Mouse (Mus musculus) thymus, postnatal 4 days (tissue): ENCODE measurements at regions not wholly inside any gene's neighbourhood (a gene's known extent, or its start where the extent isn't known, plus 50 kb on each side); places are given as distances from the start of the nearest gene placed in this dataset.

Experiments
- DNase-seq: peaks from one replicate; pipeline ENCODE4 v3.0.0; 2021

- no peak for DNase-seq
Observed at GRCm38 (mm10) chr2:148107607-148108115, 60.9 kb upstream of the Foxa2 start.

- peak; percentile 15 for DNase-seq
Observed at GRCm38 (mm10) chr2:148110149-148110548, 63.4 kb upstream of the Foxa2 start.

GRCm38 (mm10) chr2:148111889-148112288, 65.1 kb upstream of the Foxa2 start:
- DNase-seq = no peak

- no peak for DNase-seq
Observed at GRCm38 (mm10) chr2:148113184-148113583, 66.4 kb upstream of the Foxa2 start.

- peak; percentile 10 for DNase-seq
Observed at GRCm38 (mm10) chr2:148114600-148114999, 67.8 kb upstream of the Foxa2 start.

- DNase-seq = no peak
Observed at GRCm38 (mm10) chr2:148116033-148116790, 69.4 kb upstream of the Foxa2 start.

GRCm38 (mm10) chr2:148117420-148117819, 70.7 kb upstream of the Foxa2 start:
- no peak for DNase-seq

GRCm38 (mm10) chr2:148121885-148122876, 75.4 kb upstream of the Foxa2 start:
- DNase-seq = peak; percentile 9

- DNase-seq = no peak
Observed at GRCm38 (mm10) chr2:148123780-148124179, 77.0 kb upstream of the Foxa2 start.

GRCm38 (mm10) chr2:148133811-148134210, 87.0 kb upstream of the Foxa2 start:
- DNase-seq = no peak

- DNase-seq = no peak
Observed at GRCm38 (mm10) chr2:148141936-148142335, 95.2 kb upstream of the Foxa2 start.

GRCm38 (mm10) chr2:148144816-148145215, 98.0 kb upstream of the Foxa2 start:
- no peak for DNase-seq

GRCm38 (mm10) chr2:148148272-148148671, 101.5 kb upstream of the Foxa2 start:
- DNase-seq = no peak

GRCm38 (mm10) chr2:148149426-148149825, 102.7 kb upstream of the Foxa2 start:
- DNase-seq = no peak

GRCm38 (mm10) chr2:148153513-148154271, 106.9 kb upstream of the Foxa2 start:
- no peak for DNase-seq

- DNase-seq = no peak
Observed at GRCm38 (mm10) chr2:148156122-148156521, 109.4 kb upstream of the Foxa2 start.

GRCm38 (mm10) chr2:148159028-148159600, 112.3 kb upstream of the Foxa2 start:
- DNase-seq = no peak

GRCm38 (mm10) chr2:148160997-148161396, 114.2 kb upstream of the Foxa2 start:
- DNase-seq = no peak

GRCm38 (mm10) chr2:148161966-148162365, 115.2 kb upstream of the Foxa2 start:
- DNase-seq = no peak

- no peak for DNase-seq
Observed at GRCm38 (mm10) chr2:148162562-148162961, 115.8 kb upstream of the Foxa2 start.

GRCm38 (mm10) chr2:148171113-148171512, 124.3 kb upstream of the Foxa2 start:
- no peak for DNase-seq

- no peak for DNase-seq
Observed at GRCm38 (mm10) chr2:148171699-148172098, 124.9 kb upstream of the Foxa2 start.
